Mouse (Mus musculus) fat pad, adult 2 months (tissue): ENCODE results near the gene Ap1g2.

ENCODE experiments used
- DNase-seq: peaks from one replicate; pipeline ENCODE4 v3.0.0-alpha.2; 2011; ENCODE audit warnings: low read depth, low spot score; ENCODE audit errors: extremely low read depth

Gene Ap1g2

DNA sequence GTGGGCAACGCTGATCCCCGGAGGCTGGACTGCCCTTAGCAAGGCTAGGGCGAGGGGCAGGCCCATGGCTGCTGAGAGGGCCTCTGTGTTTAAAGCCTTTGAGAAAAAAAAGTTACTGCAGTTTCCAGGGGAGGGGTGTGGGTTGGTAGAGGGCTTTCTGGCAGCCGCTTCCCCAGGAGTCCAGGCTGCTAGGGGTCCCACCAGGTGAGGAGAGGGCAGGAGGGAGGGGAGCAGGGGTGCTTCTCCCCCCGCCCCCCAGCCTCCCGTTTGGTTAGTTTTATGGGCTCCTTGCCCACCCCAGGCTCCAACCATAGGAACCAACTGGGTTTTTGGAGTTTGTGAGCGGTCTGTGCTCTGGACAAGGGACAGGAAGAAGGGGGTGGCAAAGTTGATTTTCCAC lies 44.5 kb downstream of the Ap1g2 start:
- no peak for DNase-seq

DNA sequence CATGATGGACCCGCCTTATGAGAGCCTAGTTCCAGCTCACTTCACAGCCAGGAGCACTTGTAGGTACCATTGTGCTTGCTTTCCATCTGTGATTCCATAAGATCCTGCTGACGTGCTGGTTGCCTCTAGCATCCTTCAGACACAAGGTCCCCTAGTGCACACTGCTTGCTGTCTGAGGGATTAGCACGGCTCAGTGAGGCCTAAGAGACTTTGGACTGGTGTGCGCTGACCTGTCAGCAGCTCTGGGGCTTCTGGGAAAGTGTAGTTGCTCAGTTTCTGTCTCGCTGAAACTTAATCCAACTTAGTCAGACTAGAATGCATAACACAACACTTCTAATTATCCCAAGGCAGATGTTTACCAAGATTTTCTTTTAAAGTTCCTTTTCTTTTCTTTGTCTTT lies 46.5 kb downstream of the Ap1g2 start:
- DNase-seq, result no peak

DNA sequence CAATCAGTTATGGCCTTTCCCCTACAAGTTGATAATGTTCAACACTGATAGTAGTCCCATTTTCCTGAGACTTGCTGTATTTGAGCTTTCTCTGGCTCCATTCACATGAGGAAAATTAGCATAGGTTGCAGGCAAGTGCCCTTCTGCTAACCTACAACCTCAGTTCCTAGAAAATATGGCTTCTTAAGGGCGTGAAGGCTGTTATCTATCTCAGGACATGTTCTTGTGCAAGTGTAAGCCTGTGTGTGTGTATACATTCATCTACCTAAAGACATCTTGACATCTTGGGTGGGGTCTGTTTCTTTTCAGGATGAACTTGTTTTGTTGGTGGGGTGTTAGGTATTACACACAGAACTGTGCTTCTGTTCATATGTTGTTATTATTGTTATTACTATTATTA lies 47.4 kb downstream of the Ap1g2 start:
- DNase-seq, result no peak

- DNase-seq, result no peak
Measured at GRCm38 (mm10) chr14:55055167-55055834, 51.1 kb downstream of the Ap1g2 start.

GRCm38 (mm10) chr14:55054191-55054749 lies 52.1 kb downstream of the Ap1g2 start:
- DNase-seq, result no peak

GRCm38 (mm10) chr14:55053708-55054190 lies 52.6 kb downstream of the Ap1g2 start:
- DNase-seq, result no peak

- DNase-seq, result no peak
Measured at GRCm38 (mm10) chr14:55053050-55053449, 53.3 kb downstream of the Ap1g2 start.

DNA sequence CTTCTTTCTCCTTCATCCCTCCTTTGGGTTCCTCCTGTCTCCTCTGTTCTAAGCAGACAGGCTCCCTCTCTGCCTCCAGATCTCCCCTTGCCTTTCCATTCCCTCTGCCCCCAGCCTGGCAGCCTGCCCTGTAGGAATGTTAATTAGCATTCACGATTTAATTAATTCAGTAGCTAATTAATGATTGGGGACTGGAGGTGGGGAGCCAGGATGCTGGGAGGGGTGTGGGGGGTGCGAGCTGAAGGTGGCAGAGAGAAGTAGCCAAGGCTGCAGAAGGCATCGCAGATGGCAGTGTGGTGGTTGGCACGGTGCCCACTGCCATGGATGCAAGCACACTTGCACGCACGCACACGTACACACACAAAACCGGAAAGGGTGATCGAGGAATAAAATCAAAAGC lies 53.9 kb downstream of the Ap1g2 start:
- DNase-seq, result no peak
